Mouse (Mus musculus): ENCODE data around the gene Gnaz.
A peak's percentile ranks its signal among the peaks of the same experiment; 100 is the strongest.

Gnaz gene

GRCm38 (mm10) chr10:74967651-74968267 is 782 bp downstream of the Gnaz start:
- no peak for DNase-seq (ENCODE audit: low read depth, low spot score)

- DNase-seq (ENCODE audit: low read depth, low spot score): no peak
These were observed 2.3 kb downstream of the Gnaz start for GRCm38 (mm10) chr10:74969266-74969665.

GRCm38 (mm10) chr10:74973026-74973425 is 6.0 kb downstream of the Gnaz start:
- DNase-seq (ENCODE audit: low read depth, low spot score): no peak

- no peak for DNase-seq (ENCODE audit: low read depth, low spot score)
These were observed 8.6 kb downstream of the Gnaz start for GRCm38 (mm10) chr10:74975626-74976025.

GRCm38 (mm10) chr10:74976429-74976828 is 9.5 kb downstream of the Gnaz start:
- peak; percentile 70 for DNase-seq (ENCODE audit: low read depth, low spot score)

- DNase-seq (ENCODE audit: low read depth, low spot score): no peak
These were observed 11.1 kb downstream of the Gnaz start for GRCm38 (mm10) chr10:74978056-74978455.

- no peak for DNase-seq (ENCODE audit: low read depth, low spot score)
These were observed 14.2 kb downstream of the Gnaz start for GRCm38 (mm10) chr10:74981159-74981558.

GRCm38 (mm10) chr10:74983176-74983575 is 16.2 kb downstream of the Gnaz start:
- no peak for DNase-seq (ENCODE audit: low read depth, low spot score)

GRCm38 (mm10) chr10:74987698-74988470 is 20.9 kb downstream of the Gnaz start:
- DNase-seq (ENCODE audit: low read depth, low spot score): no peak

- no peak for DNase-seq (ENCODE audit: low read depth, low spot score)
These were observed 22.8 kb downstream of the Gnaz start for GRCm38 (mm10) chr10:74989814-74990213.

- no peak for DNase-seq (ENCODE audit: low read depth, low spot score)
These were observed 23.8 kb downstream of the Gnaz start for GRCm38 (mm10) chr10:74990584-74991322.

- DNase-seq (ENCODE audit: low read depth, low spot score): no peak
These were observed 27.9 kb downstream of the Gnaz start for GRCm38 (mm10) chr10:74994863-74995262.

GRCm38 (mm10) chr10:74995377-74995776 is 28.4 kb downstream of the Gnaz start:
- no peak for DNase-seq (ENCODE audit: low read depth, low spot score)

GRCm38 (mm10) chr10:75001391-75001790 is 34.4 kb downstream of the Gnaz start:
- DNase-seq (ENCODE audit: low read depth, low spot score): no peak

- no peak for DNase-seq (ENCODE audit: low read depth, low spot score)
These were observed 37.1 kb downstream of the Gnaz start for GRCm38 (mm10) chr10:75004067-75004466.

- DNase-seq (ENCODE audit: low read depth, low spot score): no peak
These were observed 40.1 kb downstream of the Gnaz start for GRCm38 (mm10) chr10:75006889-75007662.

GRCm38 (mm10) chr10:75010704-75011103 is 43.7 kb downstream of the Gnaz start:
- DNase-seq (ENCODE audit: low read depth, low spot score): no peak

GRCm38 (mm10) chr10:75015465-75015864 is 48.5 kb downstream of the Gnaz start:
- no peak for DNase-seq (ENCODE audit: low read depth, low spot score)

GRCm38 (mm10) chr10:75016481-75016880 is 49.5 kb downstream of the Gnaz start:
- no peak for DNase-seq (ENCODE audit: low read depth, low spot score)

GRCm38 (mm10) chr10:75020271-75020670 is 53.3 kb downstream of the Gnaz start:
- DNase-seq (ENCODE audit: low read depth, low spot score): no peak

- peak; percentile 56 for DNase-seq (ENCODE audit: low read depth, low spot score)
These were observed 54.2 kb downstream of the Gnaz start for GRCm38 (mm10) chr10:75021138-75021537.

GRCm38 (mm10) chr10:75026491-75026890 is 59.5 kb downstream of the Gnaz start:
- no peak for DNase-seq (ENCODE audit: low read depth, low spot score)
